Mouse (Mus musculus) kidney, adult 2 months (tissue): Measurements from ENCODE around the gene Nln. TPM values are rescaled to one million over a fixed set of nuclear protein-coding genes. Genes with fewer than 3 reads are reported as not detected.

Experiments
- DNase-seq: peaks from one replicate; pipeline ENCODE4 v3.0.0; 2021
- H3K27ac ChIP-seq: fragments of 200-500 bp; 2 replicates; pipeline ENCODE4 v1.5.1; 2012; ENCODE audit warnings: low read depth, low read length, control low read depth, inconsistent platforms; ENCODE audit not compliant: insufficient read depth
- H3K27me3 ChIP-seq: fragments of 200-500 bp; replicated peaks from 2 replicates; pipeline ENCODE4 v1.6.1; 2012; ENCODE audit warnings: mild to moderate bottlenecking, moderate library complexity, low read length, inconsistent platforms; ENCODE audit not compliant: control insufficient read depth, insufficient read depth
- H3K36me3 ChIP-seq: fragments of 200-500 bp; 2 replicates; pipeline ENCODE4 v1.6.1; 2012; ENCODE audit warnings: mild to moderate bottlenecking, moderate library complexity, low read length, inconsistent platforms; ENCODE audit not compliant: control insufficient read depth, insufficient read depth
- H3K4me1 ChIP-seq: fragments of 200-500 bp; 2 replicates; pipeline ENCODE4 v1.6.1; 2011; ENCODE audit warnings: low read length; ENCODE audit not compliant: control insufficient read depth, insufficient read depth
- H3K4me3 ChIP-seq: fragments of 200-500 bp; 2 replicates; pipeline ENCODE4 v1.5.1; 2011; ENCODE audit warnings: mild to moderate bottlenecking, low read depth, low read length, control low read depth; ENCODE audit not compliant: insufficient read depth
- CTCF ChIP-seq: fragments of 200-500 bp; conservative IDR thresholded peaks from 2 replicates; pipeline ENCODE4 v1.5.1; 2011; ENCODE audit warnings: low read depth, mild to moderate bottlenecking, control low read depth, low read length, moderate library complexity, mixed read lengths; ENCODE audit not compliant: insufficient read depth, insufficient read length
- POLR2A ChIP-seq: fragments of 200-500 bp; IDR thresholded peaks from one replicate; pipeline ENCODE4 v1.6.1; 2011; ENCODE audit warnings: low read depth, low read length, control low read depth
- WGBS: fragments of 180-500 bp; shearing (Covaris S2); methylation state at CpG from one replicate; pipeline ENCODE4 v1.1.7; 2018; 5-methylcytosine and 5-hydroxymethylcytosine counted together
- polyA plus RNA-seq: library from polyadenylated mRNA; depleted of rRNA; stranded (reverse); fragments of >200 nt; gene quantifications from 2 replicates; pipeline ENCODE4 v1.2.3, GENCODE M21; 2012

Nln gene
- polyA plus RNA-seq, 1 experiment: 11.3 TPM

GRCm38 (mm10) chr13:103993142-103994084 is 116.0 kb downstream of the Nln start:
- no peak for DNase-seq
- no peaks in the 10 kb centered on the region for H3K4me1 ChIP-seq
- WGBS: 87% methylated on average over 8 of the region's 8 CpGs
- no peak overlapping the region for H3K4me3 ChIP-seq
- H3K27me3 ChIP-seq: no peaks in the 10 kb centered on the region
- no peak overlapping the region for H3K27ac ChIP-seq
- TF ChIP-seq POLR2A (no peak), CTCF (no peak)
- H3K36me3 ChIP-seq: no peaks in the 10 kb centered on the region

- Histone ChIP-seq H3K27ac (no peak overlapping the region), H3K27me3 (no peaks in the 10 kb centered on the region), H3K36me3 (no peaks in the 10 kb centered on the region), H3K4me1 (0 out of 2 replicates have a peak, but pooled peaks cover 2% of the 10 kb centered on the region), H3K4me3 (no peak overlapping the region)
- peak; percentile 30 for DNase-seq
- 32% methylated on average over 4 of the region's 4 CpGs for WGBS
- no peak for TF ChIP-seq CTCF
- TF ChIP-seq POLR2A: no peak
Observed at GRCm38 (mm10) chr13:103986660-103987059, 122.8 kb downstream of the Nln start.

GRCm38 (mm10) chr13:103985510-103986278 is 123.7 kb downstream of the Nln start:
- no peak overlapping the region for H3K27ac ChIP-seq
- no peaks in the 10 kb centered on the region for H3K36me3 ChIP-seq
- 73% methylated on average over 20 of the region's 20 CpGs for WGBS
- H3K27me3 ChIP-seq: no peaks in the 10 kb centered on the region
- TF ChIP-seq POLR2A (no peak), CTCF (no peak)
- no peak for DNase-seq
- H3K4me1 ChIP-seq: 0 out of 2 replicates have a peak, but pooled peaks cover 2% of the 10 kb centered on the region
- H3K4me3 ChIP-seq: no peak overlapping the region

- TF ChIP-seq CTCF (no peak), POLR2A (no peak)
- Histone ChIP-seq H3K36me3 (no peaks in the 10 kb centered on the region), H3K4me1 (peaks cover 6% of the 10 kb centered on the region; the same call in 1 of the 2 replicates), H3K4me3 (no peak overlapping the region), H3K27ac (no peak overlapping the region), H3K27me3 (no peaks in the 10 kb centered on the region)
- over 99% methylated on average over 3 of the region's 3 CpGs for WGBS
- no peak for DNase-seq
Observed at GRCm38 (mm10) chr13:103982376-103982775, 127.0 kb downstream of the Nln start.

GRCm38 (mm10) chr13:103980414-103980813 is 129.0 kb downstream of the Nln start:
- H3K4me3 ChIP-seq: no peak overlapping the region
- H3K4me1 ChIP-seq: peaks cover 4% of the 10 kb centered on the region; the same call in 1 of the 2 replicates
- TF ChIP-seq CTCF (no peak), POLR2A (no peak)
- WGBS: 72% methylated on average over 5 of the region's 5 CpGs
- DNase-seq: peak; percentile 20
- H3K36me3 ChIP-seq: no peaks in the 10 kb centered on the region
- H3K27ac ChIP-seq: no peak overlapping the region
- H3K27me3 ChIP-seq: no peaks in the 10 kb centered on the region

- Histone ChIP-seq H3K36me3 (no peaks in the 10 kb centered on the region), H3K4me1 (peaks cover 4% of the 10 kb centered on the region; the same call in 1 of the 2 replicates), H3K27ac (peak overlapping the region; percentile 78), H3K27me3 (no peaks in the 10 kb centered on the region), H3K4me3 (no peak overlapping the region)
- DNase-seq: peak; percentile 71
- no peak for TF ChIP-seq POLR2A
- no peak for TF ChIP-seq CTCF
- 28% methylated on average over 5 of the region's 5 CpGs for WGBS
Observed at GRCm38 (mm10) chr13:103978286-103978866, 131.0 kb downstream of the Nln start.
